Mouse (Mus musculus) myocyte (in vitro differentiated cells): ENCODE data around the gene Nars2. TPM values are rescaled to one million over a fixed set of nuclear protein-coding genes. Genes with fewer than 3 reads are reported as not detected.

Experiments used
- H3K27me3 ChIP-seq: one replicate; pipeline ENCODE4 v1.6.1; 2011; ENCODE audit not compliant: control insufficient read depth, insufficient read depth, insufficient read length
- H3K36me3 ChIP-seq: one replicate; pipeline ENCODE4 v1.6.1; 2011; ENCODE audit not compliant: control insufficient read depth, insufficient read depth
- H3K4me2 ChIP-seq: one replicate; pipeline ENCODE4 v1.6.1; 2011; ENCODE audit warnings: low read depth, control low read depth
- H3K4me3 ChIP-seq: one replicate; pipeline ENCODE4 v1.5.1; 2011; ENCODE audit warnings: mild to moderate bottlenecking, control low read depth, moderate library complexity
- H3K79me2 ChIP-seq: one replicate; pipeline ENCODE4 v1.6.1; 2011; ENCODE audit not compliant: control insufficient read depth, insufficient read depth
- H3ac ChIP-seq: one replicate; pipeline ENCODE4 v1.6.1; 2011; ENCODE audit not compliant: control insufficient read depth, insufficient read length
- CEBPB ChIP-seq: IDR thresholded peaks from 2 replicates; pipeline ENCODE4 v1.6.1; 2011; ENCODE audit warnings: mild to moderate bottlenecking, moderate library complexity; ENCODE audit not compliant: poor library complexity, insufficient read depth, severe bottlenecking
- E2F4 ChIP-seq: IDR thresholded peaks from one replicate; pipeline ENCODE4 v1.6.1; 2011; ENCODE audit warnings: mild to moderate bottlenecking, control low read depth, moderate library complexity; ENCODE audit not compliant: insufficient read depth
- MAX ChIP-seq: IDR thresholded peaks from one replicate; pipeline ENCODE4 v1.6.1; 2011; ENCODE audit warnings: low read depth, mild to moderate bottlenecking, control low read depth
- MYOD1 ChIP-seq, 3 experiments: IDR thresholded peaks; one replicate each; pipeline ENCODE4 v1.6.1; 2011; ENCODE audit warnings: control low read depth in 2 of 3, low read depth in 2 of 3, mild to moderate bottlenecking in 2 of 3, moderate library complexity in 1 of 3; ENCODE audit not compliant: insufficient read length in 2 of 3, control insufficient read depth in 1 of 3
- MYOG ChIP-seq, 3 experiments: IDR thresholded peaks; one replicate each; pipeline ENCODE4 v1.6.1; 2011; ENCODE audit warnings: control low read depth in 2 of 3, low read depth in 2 of 3, mild to moderate bottlenecking in 2 of 3; ENCODE audit not compliant: insufficient read length in 2 of 3, control insufficient read depth in 1 of 3, insufficient read depth in 1 of 3
- POLR2A ChIP-seq: IDR thresholded peaks from one replicate; pipeline ENCODE4 v1.6.1; 2011; ENCODE audit warnings: low read depth, mild to moderate bottlenecking, control low read depth, moderate library complexity; ENCODE audit not compliant: insufficient read length
- POLR2AphosphoS2 ChIP-seq: IDR thresholded peaks from one replicate; pipeline ENCODE4 v1.6.1; 2011; ENCODE audit warnings: low read depth, control low read depth; ENCODE audit not compliant: insufficient read length
- REST ChIP-seq: IDR thresholded peaks from one replicate; pipeline ENCODE4 v1.6.1; 2011; ENCODE audit warnings: mild to moderate bottlenecking, control low read depth, moderate library complexity; ENCODE audit not compliant: insufficient read depth, insufficient read length
- SRF ChIP-seq: IDR thresholded peaks from one replicate; pipeline ENCODE4 v1.6.1; 2011; ENCODE audit warnings: low read depth; ENCODE audit not compliant: control insufficient read depth, insufficient read length
- TCF12 ChIP-seq: IDR thresholded peaks from one replicate; pipeline ENCODE4 v1.6.1; 2011; ENCODE audit warnings: mild to moderate bottlenecking, control low read depth; ENCODE audit not compliant: poor library complexity, insufficient read depth, severe bottlenecking
- TCF3 ChIP-seq: IDR thresholded peaks from one replicate; pipeline ENCODE4 v1.6.1; 2011; ENCODE audit warnings: low read depth, control low read depth; ENCODE audit not compliant: insufficient read length
- USF1 ChIP-seq: IDR thresholded peaks from one replicate; pipeline ENCODE4 v1.6.1; 2011; ENCODE audit warnings: low read depth, mild to moderate bottlenecking, control low read depth, moderate library complexity
- polyA plus RNA-seq: library from polyadenylated mRNA; unstranded; fragments of >200 nt; fragmentation: generic; extraction: Trizol; gene quantifications from one replicate; pipeline ENCODE4 v1.2.1, GENCODE M21; 2012; ENCODE audit warnings: missing spikeins

Nars2 gene
- polyA plus RNA-seq, 1 experiment, result 6.7 TPM

GRCm38 (mm10) chr7:97084181-97084580 lies 132.9 kb downstream of the Nars2 start:
- no peak overlapping the region for H3ac ChIP-seq
- peaks cover 9% of the 10 kb centered on the region for H3K79me2 ChIP-seq
- H3K27me3 ChIP-seq, result no peaks in the 10 kb centered on the region
- H3K4me2 ChIP-seq, result no peak overlapping the region
- TF ChIP-seq TCF3 (no peak), USF1 (no peak), E2F4 (no peak), POLR2A (no peak), CEBPB (no peak), SRF (no peak), MYOD1 (IDR thresholded peaks at IDR 0.05; ENCODE audit: control insufficient read depth in 1 of 3, insufficient read length in 2 of 3, low read depth in 2 of 3) (no peak), MYOG (IDR thresholded peaks at IDR 0.05; ENCODE audit: control insufficient read depth in 1 of 3, insufficient read depth in 1 of 3, insufficient read length in 2 of 3, low read depth in 2 of 3) (no peak), TCF12 (no peak), REST (no peak), MAX (no peak), POLR2AphosphoS2 (no peak)
- no peaks in the 10 kb centered on the region for H3K36me3 ChIP-seq
- no peak overlapping the region for H3K4me3 ChIP-seq

GRCm38 (mm10) chr7:97085291-97085690 lies 134.0 kb downstream of the Nars2 start:
- Histone ChIP-seq H3K27me3 (no peaks in the 10 kb centered on the region), H3K79me2 (peaks cover 19% of the 10 kb centered on the region), H3ac (no peak overlapping the region), H3K4me3 (no peak overlapping the region), H3K36me3 (no peaks in the 10 kb centered on the region), H3K4me2 (no peak overlapping the region)
- TF ChIP-seq REST, result no peak
- no peak for TF ChIP-seq MAX
- TF ChIP-seq SRF, result no peak
- TF ChIP-seq TCF3, result no peak
- TF ChIP-seq CEBPB, result no peak

DNA sequence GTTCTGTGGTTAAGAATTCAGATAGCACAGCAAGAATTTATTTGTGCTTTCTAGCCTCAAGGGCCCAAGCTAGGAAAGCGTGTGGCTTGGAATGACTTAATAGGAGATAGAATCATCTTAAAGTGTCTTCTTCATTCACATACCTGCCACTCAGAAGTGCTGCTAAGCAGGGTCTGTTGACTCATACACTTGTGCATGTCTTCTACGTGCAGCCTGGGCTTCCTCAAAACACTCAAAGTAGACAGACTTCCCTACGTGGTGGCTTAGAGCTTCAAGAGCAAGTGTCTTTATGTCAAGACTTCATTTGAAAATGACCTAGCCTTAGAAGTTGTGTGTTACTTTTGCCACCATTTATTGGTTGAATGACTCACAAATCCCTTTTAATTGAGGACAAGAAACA lies 142.9 kb downstream of the Nars2 start:
- no peak overlapping the region for H3K4me2 ChIP-seq
- H3K27me3 ChIP-seq, result no peaks in the 10 kb centered on the region
- peaks cover 16% of the 10 kb centered on the region for H3K79me2 ChIP-seq
- H3ac ChIP-seq, result no peak overlapping the region
- TF ChIP-seq MYOD1 (IDR thresholded peaks at IDR 0.05; ENCODE audit: control insufficient read depth in 1 of 3, insufficient read length in 2 of 3, low read depth in 2 of 3), result no peak
- TF ChIP-seq TCF3, result no peak
- TF ChIP-seq TCF12, result no peak
- TF ChIP-seq SRF, result no peak
- TF ChIP-seq USF1, result no peak
- no peak overlapping the region for H3K4me3 ChIP-seq
- H3K36me3 ChIP-seq, result no peaks in the 10 kb centered on the region

- H3K36me3 ChIP-seq, result no peaks in the 10 kb centered on the region
- no peaks in the 10 kb centered on the region for H3K79me2 ChIP-seq
- no peak for TF ChIP-seq MYOG (IDR thresholded peaks at IDR 0.05; ENCODE audit: control insufficient read depth in 1 of 3, insufficient read depth in 1 of 3, insufficient read length in 2 of 3, low read depth in 2 of 3)
- TF ChIP-seq REST, result no peak
- no peak for TF ChIP-seq USF1
- no peak for TF ChIP-seq TCF3
- TF ChIP-seq CEBPB, result no peak
- TF ChIP-seq POLR2AphosphoS2, result no peak
- no peak for TF ChIP-seq E2F4
- no peak for TF ChIP-seq POLR2A
- TF ChIP-seq SRF, result no peak
- no peak overlapping the region for H3K4me3 ChIP-seq
- H3ac ChIP-seq, result no peak overlapping the region
- H3K4me2 ChIP-seq, result no peak overlapping the region
- H3K27me3 ChIP-seq, result no peaks in the 10 kb centered on the region
Observed at GRCm38 (mm10) chr7:97108119-97108518, 156.8 kb downstream of the Nars2 start.

Other genes with a start within 250 kb of the Nars2 start
- 9.6 TPM for gene Gab2, start 130.1 kb downstream of the Nars2 start, polyA plus RNA-seq